Mouse (Mus musculus): ENCODE results near the gene Pvalb. TPM values are rescaled to one million over a fixed set of nuclear protein-coding genes. Genes with fewer than 3 reads are reported as not detected.

Pvalb gene
- polyA plus RNA-seq, 1 experiment from 2014 or later, result not detected

DNA sequence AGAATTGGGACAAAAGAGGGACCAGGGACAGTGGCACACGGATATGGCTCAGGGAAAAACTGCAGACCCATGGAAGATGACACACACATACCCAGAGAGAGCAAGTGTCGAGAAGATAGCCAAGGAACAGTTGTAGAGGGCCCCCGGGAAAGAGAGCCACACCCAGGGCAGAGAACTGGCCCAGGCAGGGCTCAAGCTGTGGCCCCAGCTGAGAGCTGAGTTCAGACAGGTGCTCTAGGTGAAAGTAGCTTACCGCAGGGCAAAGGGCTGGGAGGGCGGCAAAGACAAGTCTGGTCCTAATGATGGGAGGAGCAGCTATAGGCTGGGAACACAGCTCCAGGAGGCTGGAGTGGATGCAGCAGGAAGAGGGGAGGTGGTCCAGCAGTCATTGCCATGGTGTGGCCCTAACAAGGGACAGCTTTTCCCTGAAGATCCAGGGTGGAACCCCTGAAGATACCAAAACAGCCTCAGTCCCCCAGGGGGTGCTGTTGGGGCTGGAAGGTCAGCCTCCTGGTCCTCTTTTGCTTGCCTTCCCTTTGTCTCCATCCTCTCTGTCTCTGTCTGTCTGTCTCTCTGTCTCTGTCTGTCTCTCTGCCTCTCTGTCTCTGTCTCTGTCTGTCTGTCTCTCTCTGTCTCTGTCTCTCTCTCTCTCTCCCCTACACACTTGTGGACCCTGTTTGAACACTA, 28.8 kb upstream of the Pvalb start:
- WGBS, result 77% methylated on average over 5 of the region's 5 CpGs
- peak; percentile 70; the same call in 1 of the 2 replicates for ATAC-seq

DNA sequence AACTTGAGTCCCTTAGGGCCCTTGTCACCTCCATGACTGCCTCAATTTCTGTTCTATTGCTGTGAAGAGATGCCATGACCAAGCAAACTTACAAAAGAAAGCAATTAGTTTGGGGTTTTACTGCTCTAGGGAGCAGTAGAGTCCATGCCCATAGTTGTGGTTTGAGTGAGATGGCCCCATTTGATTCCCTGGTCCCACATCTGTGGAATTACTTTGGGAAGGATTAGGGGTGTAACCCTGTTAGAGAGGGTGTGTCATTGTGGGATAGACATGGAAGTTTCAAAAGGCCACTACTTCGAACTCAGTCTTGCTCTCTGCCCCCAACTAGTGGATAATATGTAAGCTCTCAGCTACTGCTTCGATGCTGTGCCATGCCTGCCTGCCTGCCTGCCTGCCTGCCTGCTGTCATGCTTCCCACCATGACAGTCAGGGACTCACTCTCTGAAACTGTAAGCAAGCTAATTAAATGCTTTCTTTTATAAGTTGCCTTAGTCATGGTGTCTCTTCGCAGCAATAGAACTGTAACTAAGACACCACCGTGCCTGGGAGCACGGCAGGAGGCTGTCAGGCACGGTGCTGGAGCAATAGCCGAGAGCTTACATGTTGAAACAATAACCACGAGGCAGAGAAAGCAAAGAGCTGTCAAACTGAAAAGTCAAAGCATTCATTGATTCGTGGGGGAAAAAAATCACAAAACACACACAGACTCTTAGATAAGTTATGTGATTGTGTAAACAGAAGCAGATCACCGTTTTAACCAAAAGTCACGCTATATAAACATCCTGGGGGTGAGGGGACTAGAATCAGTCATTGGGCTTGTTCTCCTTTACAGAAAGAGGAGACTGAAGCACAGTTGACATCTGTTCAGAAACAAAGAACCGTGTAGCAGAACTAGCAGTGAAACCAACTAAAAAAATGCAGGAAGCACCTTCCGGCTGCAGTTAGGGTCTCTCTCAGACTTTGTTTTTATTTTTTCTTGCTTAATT, 25.4 kb upstream of the Pvalb start:
- Histone ChIP-seq H3K27ac (no peak overlapping the region), H3K9ac (no peak overlapping the region), H3K4me2 (replicated peaks) (no peak overlapping the region), H3K4me1 (replicated peaks) (0 out of 2 replicates have a peak, but pooled peaks cover 3% of the 10 kb centered on the region), H3K9me3 (no peaks in the 10 kb centered on the region), H3K27me3 (replicated peaks) (no peaks in the 10 kb centered on the region), H3K36me3 (no peaks in the 10 kb centered on the region), H3K4me3 (replicated peaks) (no peak overlapping the region)
- no peak for ATAC-seq
- 13% methylated on average over 13 of the region's 13 CpGs for WGBS

More for the DNA sequence above, 28.8 kb upstream of the Pvalb start:
- no peak overlapping the region for H3K9ac ChIP-seq
- H3K27ac ChIP-seq, result no peak overlapping the region
- H3K4me3 ChIP-seq (replicated peaks), result no peak overlapping the region
- no peaks in the 10 kb centered on the region for H3K9me3 ChIP-seq
- H3K36me3 ChIP-seq, result no peaks in the 10 kb centered on the region
- 0 out of 2 replicates have a peak, but pooled peaks cover 3% of the 10 kb centered on the region for H3K4me1 ChIP-seq (replicated peaks)
- H3K4me2 ChIP-seq (replicated peaks), result no peak overlapping the region
- H3K27me3 ChIP-seq (replicated peaks), result peaks cover 10% of the 10 kb centered on the region; the same call in 1 of the 2 replicates

DNA sequence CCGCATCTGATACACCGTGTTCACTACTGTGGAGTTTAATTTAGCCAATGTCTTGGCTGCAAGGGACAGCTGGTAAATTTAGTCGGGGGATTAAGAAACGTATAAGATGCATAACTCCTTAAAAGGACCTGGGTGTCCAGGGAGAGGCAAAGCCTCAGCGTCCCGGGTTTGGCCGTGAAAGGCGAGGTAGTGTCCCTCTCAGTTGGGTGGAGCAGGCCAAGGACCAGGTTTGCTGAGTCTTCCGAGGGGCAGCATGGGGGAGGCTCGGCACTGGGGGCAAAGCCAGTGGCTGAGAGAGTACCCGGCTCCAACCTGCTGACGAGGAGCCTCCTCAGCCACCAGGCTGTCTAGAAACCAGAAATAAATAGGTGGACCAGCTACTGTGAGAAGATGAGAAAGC, 21.6 kb upstream of the Pvalb start:
- no peak for ATAC-seq
- WGBS, result 86% methylated on average over 12 of the region's 12 CpGs

DNA sequence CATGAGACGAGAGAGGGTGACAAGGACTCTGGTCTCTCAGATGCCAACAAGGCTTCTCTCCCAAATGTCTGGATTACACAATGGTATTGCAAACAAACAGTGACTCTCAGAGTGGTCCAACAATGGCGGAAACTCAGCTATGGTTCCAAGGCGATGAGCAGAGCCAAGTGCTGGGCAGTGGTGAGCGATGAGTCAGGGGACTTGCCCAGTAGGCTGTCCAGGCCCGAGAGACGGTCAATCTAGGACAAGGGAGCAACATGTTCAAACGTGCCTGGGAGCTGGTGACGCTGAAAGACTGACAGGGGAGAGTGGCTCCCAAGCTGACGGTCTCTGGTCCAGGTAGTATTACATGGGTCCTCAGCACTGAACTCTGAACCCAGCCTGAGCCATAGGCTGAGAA, 9.1 kb upstream of the Pvalb start:
- H3K4me3 ChIP-seq (replicated peaks), result no peak overlapping the region
- no peak for ATAC-seq
- no peaks in the 10 kb centered on the region for H3K4me1 ChIP-seq (replicated peaks)
- H3K4me2 ChIP-seq (replicated peaks), result no peak overlapping the region
- no peaks in the 10 kb centered on the region for H3K27me3 ChIP-seq (replicated peaks)
- H3K9me3 ChIP-seq, result no peaks in the 10 kb centered on the region
- 86% methylated on average over 9 of the region's 9 CpGs for WGBS
- no peaks in the 10 kb centered on the region for H3K36me3 ChIP-seq
- H3K9ac ChIP-seq, result no peak overlapping the region
- H3K27ac ChIP-seq, result no peak overlapping the region

More for the DNA sequence above, 21.6 kb upstream of the Pvalb start:
- Histone ChIP-seq H3K27me3 (replicated peaks) (no peaks in the 10 kb centered on the region), H3K9me3 (no peaks in the 10 kb centered on the region), H3K27ac (no peak overlapping the region), H3K9ac (no peak overlapping the region), H3K4me2 (replicated peaks) (no peak overlapping the region), H3K4me1 (replicated peaks) (no peaks in the 10 kb centered on the region), H3K4me3 (replicated peaks) (no peak overlapping the region), H3K36me3 (no peaks in the 10 kb centered on the region)

DNA sequence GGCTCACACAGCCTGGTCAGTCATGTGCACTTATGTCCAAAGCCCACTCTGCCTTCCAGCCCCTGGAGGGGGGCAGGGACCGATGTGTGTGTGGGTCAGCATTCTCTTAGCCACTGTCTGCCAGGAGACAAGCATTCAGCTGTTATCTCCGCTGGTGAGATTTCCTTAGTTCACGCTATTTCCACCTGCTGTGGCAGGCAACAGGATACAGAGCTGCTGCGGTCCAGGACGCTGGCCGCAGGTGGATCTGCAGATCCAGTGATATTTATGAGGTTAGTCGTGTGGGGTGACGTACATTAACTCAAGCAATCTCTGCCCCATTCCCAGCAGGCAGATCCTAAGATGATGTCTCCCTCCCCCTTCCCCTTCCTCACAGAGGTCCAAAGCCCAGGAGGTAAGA, 5.2 kb upstream of the Pvalb start:
- Histone ChIP-seq H3K4me3 (replicated peaks) (no peak overlapping the region), H3K27ac (no peak overlapping the region), H3K4me2 (replicated peaks) (no peak overlapping the region), H3K27me3 (replicated peaks) (no peaks in the 10 kb centered on the region), H3K9ac (no peak overlapping the region), H3K36me3 (no peaks in the 10 kb centered on the region), H3K4me1 (replicated peaks) (no peaks in the 10 kb centered on the region), H3K9me3 (no peaks in the 10 kb centered on the region)
- WGBS, result 68% methylated on average over 8 of the region's 8 CpGs
- no peak for ATAC-seq

DNA sequence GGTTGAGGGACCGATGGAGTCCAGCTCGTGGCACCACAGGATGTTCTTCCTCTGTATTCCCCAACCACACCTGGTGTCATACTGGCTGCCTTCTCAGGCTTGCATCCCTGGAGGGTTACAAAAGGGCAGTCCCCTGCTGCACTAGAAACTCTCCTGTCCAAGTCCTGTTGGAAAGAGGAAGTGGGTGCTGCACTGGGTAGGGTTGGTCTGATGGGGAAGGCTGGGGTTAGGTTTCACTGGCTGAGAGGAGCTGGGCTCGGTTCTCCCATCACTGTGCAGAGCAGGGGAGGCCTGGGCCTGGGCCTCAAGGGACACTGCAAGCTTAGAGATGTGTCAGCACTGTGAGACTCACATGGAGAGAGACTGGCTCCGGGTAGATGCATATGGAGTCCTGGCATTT, 4.0 kb upstream of the Pvalb start:
- 77% methylated on average over 4 of the region's 4 CpGs for whole genome bisulfite sequencing
- H3K27ac ChIP-seq, result no peak overlapping the region
- H3K9me3 ChIP-seq, result no peaks in the 10 kb centered on the region
- ATAC-seq, result no peak
- no peaks in the 10 kb centered on the region for H3K4me1 ChIP-seq (replicated peaks)
- H3K9ac ChIP-seq, result no peak overlapping the region
- H3K27me3 ChIP-seq (replicated peaks), result peaks cover 9% of the 10 kb centered on the region
- H3K36me3 ChIP-seq, result no peaks in the 10 kb centered on the region
- H3K4me2 ChIP-seq (replicated peaks), result no peak overlapping the region
- no peak overlapping the region for H3K4me3 ChIP-seq (replicated peaks)

DNA sequence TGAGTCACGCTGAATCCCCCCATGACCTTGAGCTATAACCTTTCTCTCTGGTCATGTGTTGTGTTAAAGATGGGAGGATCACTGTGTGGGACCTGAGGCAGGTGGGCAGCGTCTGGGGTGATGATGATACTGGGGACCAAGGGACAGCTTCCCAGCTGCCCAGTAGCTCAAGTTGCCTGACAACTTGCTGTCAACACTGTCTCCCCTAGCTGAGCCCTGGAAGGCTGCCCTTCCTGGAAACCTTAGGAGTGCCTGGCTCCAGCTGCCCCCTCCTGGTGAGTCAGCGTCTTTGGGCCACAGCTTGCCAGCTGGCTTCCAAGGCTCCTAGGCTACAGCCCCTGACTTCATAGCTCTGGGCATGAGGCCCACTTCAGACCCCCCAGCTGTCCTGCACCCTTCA, 1.0 kb downstream of the Pvalb start:
- H3K9ac ChIP-seq, result no peak overlapping the region
- WGBS, result 45% methylated on average over 3 of the region's 3 CpGs
- H3K4me1 ChIP-seq (replicated peaks), result peaks cover 4% of the 10 kb centered on the region; the same call in 1 of the 2 replicates
- no peaks in the 10 kb centered on the region for H3K9me3 ChIP-seq
- no peak overlapping the region for H3K4me3 ChIP-seq (replicated peaks)
- no peak for ATAC-seq
- no peak overlapping the region for H3K4me2 ChIP-seq (replicated peaks)
- H3K36me3 ChIP-seq, result no peaks in the 10 kb centered on the region
- peaks cover 50% of the 10 kb centered on the region for H3K27me3 ChIP-seq (replicated peaks)
- no peak overlapping the region for H3K27ac ChIP-seq

DNA sequence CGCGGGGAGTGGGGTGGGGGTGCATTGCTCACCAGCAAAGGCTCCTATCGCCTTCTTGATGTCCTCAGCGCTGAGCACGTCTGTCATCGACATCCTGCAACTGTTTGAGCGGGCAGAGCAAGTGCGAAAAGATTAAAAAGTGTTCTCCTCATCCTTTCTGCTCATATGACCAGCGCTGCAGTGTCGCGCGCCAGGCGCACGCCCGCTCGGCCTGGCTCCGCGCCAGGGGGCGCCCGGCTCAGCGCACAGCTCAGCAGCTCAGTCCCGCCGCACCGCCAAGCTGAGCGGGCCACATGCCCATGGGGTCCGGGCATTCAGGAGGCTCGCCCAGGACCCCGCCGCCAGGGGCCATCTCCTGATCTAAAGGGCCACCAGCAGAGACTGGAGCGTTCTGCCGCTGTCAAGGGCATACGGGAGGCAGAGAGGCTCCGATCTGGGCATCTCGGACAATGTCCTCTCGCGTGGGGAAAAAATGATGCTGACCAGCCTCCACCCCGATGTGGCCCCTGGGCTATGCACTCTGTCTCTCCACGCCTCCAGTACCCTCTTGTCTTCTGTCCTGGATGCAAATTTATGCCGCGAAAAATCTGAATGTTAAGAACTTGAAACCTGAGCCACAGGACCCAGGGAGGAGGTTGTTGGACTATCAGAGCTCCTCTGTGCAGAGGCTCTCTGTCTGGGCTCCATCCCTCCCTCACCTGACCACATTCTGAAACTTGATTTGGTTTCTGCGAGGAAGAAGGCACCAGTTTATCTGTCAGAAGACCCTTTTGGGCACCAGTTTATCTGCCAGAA, 1.9 kb downstream of the Pvalb start:
- H3K9me3 ChIP-seq, result no peaks in the 10 kb centered on the region
- H3K27ac ChIP-seq, result no peak overlapping the region
- H3K4me1 ChIP-seq (replicated peaks), result peaks cover 4% of the 10 kb centered on the region; the same call in 1 of the 2 replicates
- H3K9ac ChIP-seq, result peak overlapping the region; percentile 8; the same call in 1 of the 2 replicates
- peak overlapping the region; percentile 56 for H3K4me2 ChIP-seq (replicated peaks)
- WGBS, result 3% methylated on average over 41 of the region's 41 CpGs
- H3K36me3 ChIP-seq, result no peaks in the 10 kb centered on the region
- H3K27me3 ChIP-seq (replicated peaks), result peaks cover 56% of the 10 kb centered on the region
- H3K4me3 ChIP-seq (replicated peaks), result peak overlapping the region; percentile 21; the same call in 1 of the 2 replicates
- no peak for ATAC-seq

DNA sequence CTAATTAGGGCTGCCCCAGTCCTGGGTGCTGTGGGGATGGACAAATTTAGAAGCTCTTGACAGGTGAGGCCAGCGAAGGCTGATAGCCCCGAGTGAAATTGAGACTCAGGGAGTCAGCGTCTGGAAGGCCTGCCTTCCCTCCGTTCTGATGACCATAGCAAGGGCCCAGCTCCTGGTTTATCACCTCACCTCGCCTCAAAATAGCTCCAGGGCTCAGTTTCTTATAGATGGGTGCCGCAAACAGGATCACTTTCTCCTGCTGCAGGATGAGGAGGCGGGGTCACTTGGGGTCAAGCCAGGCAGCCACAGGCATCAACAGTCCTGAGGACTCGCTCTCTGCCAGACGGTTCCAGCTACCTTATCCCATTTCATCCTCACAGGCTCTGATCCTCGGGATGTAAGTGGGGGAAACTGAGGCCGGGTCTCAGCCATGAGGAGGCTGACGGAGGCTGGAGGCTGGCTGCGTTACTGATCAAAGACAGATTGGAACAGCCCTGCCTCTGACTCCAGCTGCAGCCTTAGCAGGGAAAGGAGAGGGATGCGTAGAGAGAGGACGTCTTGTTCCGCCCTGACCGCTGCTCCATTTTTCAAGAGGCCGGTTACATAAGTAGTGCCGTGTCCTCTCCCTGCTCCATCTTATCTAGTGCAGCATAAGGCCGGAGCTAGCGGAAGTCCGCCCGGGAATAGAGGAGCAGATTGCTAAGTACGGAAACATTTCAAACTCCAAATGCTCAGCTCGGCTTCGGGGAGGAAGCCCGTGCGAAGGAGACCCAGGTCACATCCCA, 10.9 kb downstream of the Pvalb start:
- no peak overlapping the region for H3K27ac ChIP-seq
- H3K9ac ChIP-seq, result no peak overlapping the region
- H3K4me2 ChIP-seq (replicated peaks), result no peak overlapping the region
- 75% methylated on average over 28 of the region's 28 CpGs for WGBS
- H3K4me3 ChIP-seq (replicated peaks), result no peak overlapping the region
- H3K27me3 ChIP-seq (replicated peaks), result peaks cover 11% of the 10 kb centered on the region
- no peaks in the 10 kb centered on the region for H3K36me3 ChIP-seq
- ATAC-seq, result no peak
- H3K4me1 ChIP-seq (replicated peaks), result no peaks in the 10 kb centered on the region
- no peaks in the 10 kb centered on the region for H3K9me3 ChIP-seq

DNA sequence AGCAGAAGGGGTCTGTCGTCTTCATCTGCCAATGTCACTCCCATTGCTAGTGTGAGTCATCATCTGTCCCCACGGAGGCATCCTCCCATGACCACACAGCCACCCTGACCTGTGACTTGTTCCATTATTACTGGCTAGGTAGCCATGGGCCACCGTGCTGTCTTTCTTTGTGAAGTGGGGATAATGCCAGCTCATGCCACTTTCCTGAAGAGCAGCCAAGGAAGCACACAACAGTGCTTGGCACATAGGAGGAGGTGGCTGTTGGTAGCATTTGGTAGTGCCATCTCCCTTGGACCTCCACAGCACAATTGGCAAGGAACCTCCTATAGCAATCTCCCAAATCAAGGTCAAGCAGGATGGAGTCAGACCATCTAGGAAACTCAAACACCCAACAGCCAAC, 11.9 kb downstream of the Pvalb start:
- 82% methylated on average over 3 of the region's 3 CpGs for WGBS
- no peaks in the 10 kb centered on the region for H3K36me3 ChIP-seq

DNA sequence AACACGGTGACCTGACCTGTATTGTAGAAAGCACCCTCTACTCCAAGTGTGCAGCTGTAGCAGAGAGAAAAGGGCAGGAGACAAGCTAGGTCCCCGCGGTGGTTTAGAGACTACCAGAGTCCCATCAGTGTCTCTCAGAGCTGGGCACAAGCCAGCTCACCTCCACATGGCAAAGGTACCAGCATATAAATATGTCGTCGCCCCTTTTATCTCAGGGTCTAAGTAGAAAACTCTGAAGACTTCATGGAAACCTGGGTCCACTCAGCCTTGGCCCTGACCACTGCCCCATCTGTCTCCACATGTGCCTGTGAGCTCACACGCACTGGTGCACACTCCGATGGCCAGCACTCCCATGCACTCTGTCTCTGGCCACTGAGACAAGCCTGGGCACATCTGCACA, 16.6 kb downstream of the Pvalb start:
- Histone ChIP-seq H3K27ac (no peak overlapping the region), H3K4me2 (replicated peaks) (no peak overlapping the region), H3K27me3 (replicated peaks) (peaks cover 4% of the 10 kb centered on the region; the same call in 1 of the 2 replicates), H3K4me3 (replicated peaks) (no peak overlapping the region), H3K4me1 (replicated peaks) (no peaks in the 10 kb centered on the region), H3K9me3 (no peaks in the 10 kb centered on the region), H3K36me3 (no peaks in the 10 kb centered on the region), H3K9ac (no peak overlapping the region)
- ATAC-seq, result no peak
- WGBS, result 89% methylated on average over 7 of the region's 7 CpGs

More for the DNA sequence above, 11.9 kb downstream of the Pvalb start:
- Histone ChIP-seq H3K4me2 (replicated peaks) (no peak overlapping the region), H3K27me3 (replicated peaks) (peaks cover 4% of the 10 kb centered on the region; the same call in 1 of the 2 replicates), H3K9ac (no peak overlapping the region), H3K4me3 (replicated peaks) (no peak overlapping the region), H3K9me3 (no peaks in the 10 kb centered on the region), H3K4me1 (replicated peaks) (no peaks in the 10 kb centered on the region), H3K27ac (no peak overlapping the region)
- no peak for ATAC-seq
